Mouse (Mus musculus): ENCODE data around the gene Sdhc.
"Not testable (repeated sequence)": the region's sequence is repeated elsewhere in the genome, so short reads cannot be mapped to it uniquely, and the experiment has no call there.

The Sdhc gene

DNA sequence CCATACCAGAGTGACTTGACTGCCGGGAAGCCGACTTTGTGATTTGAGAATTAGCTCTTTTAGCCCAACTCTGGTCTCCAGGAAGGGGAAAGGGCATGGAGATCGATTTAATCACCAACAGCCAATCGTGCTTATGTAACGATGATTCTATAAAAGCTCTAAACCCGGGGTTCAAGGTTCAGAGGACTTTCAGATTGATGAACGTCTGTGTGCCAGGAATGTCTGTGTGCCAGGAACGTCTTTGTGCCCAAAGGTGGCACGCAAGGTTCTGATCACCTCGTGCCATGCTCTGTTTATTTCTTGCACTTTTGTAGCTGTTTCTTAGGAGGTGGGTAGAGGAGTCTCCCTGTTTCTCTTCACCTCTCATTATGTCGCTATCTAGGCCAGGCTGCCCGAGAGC is 18.5 kb upstream of the Sdhc start:
- no peak for DNase-seq (ENCODE audit: low read depth, low spot score)

DNA sequence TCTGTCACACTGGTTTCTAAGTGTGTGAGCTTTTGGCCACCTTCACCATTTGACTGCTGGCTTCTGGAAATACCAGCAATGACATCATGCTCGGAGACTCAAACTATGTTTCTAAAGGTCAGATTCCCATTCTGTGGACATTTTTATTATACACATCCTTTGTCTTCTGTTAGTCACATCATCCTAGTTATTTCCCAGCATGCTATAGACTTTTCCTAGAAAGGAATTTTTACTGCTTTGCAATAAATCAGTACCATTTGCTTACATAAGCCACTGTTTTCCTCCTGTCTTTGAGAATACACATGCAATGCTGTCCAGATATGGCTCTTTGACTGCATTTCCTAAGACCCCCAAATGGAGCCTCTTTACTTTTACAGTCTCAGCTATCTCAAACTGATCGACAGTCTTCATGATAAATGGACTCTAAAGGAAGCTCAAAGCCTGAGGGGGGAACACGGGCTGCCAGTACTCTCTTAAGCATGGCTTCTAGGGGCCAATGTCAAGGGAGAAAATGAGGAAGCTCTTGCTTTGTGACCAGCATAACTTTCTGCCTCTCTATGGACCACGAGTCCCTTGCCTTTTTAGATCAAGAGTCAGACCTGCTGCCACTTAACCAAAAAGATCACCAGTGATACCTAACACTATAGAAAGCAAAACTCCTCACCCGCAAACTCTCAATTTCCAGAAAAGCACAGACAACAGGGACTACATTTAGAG is 15.4 kb upstream of the Sdhc start:
- no peak for DNase-seq (ENCODE audit: low read depth, low spot score)

GRCm38 (mm10) chr1:171164258-171164657 is 13.9 kb upstream of the Sdhc start:
- DNase-seq (ENCODE audit: low read depth, low spot score) = peak; percentile 11

GRCm38 (mm10) chr1:171162526-171162925 is 12.1 kb upstream of the Sdhc start:
- no peak for DNase-seq (ENCODE audit: low read depth, low spot score)

GRCm38 (mm10) chr1:171159485-171159975 is 9.1 kb upstream of the Sdhc start:
- DNase-seq (ENCODE audit: low read depth, low spot score) = no peak

GRCm38 (mm10) chr1:171157965-171158364 is 7.6 kb upstream of the Sdhc start:
- DNase-seq (ENCODE audit: low read depth, low spot score) = no peak

- no peak for DNase-seq (ENCODE audit: low read depth, low spot score)
Measured at GRCm38 (mm10) chr1:171156644-171157043, 6.2 kb upstream of the Sdhc start.

DNA sequence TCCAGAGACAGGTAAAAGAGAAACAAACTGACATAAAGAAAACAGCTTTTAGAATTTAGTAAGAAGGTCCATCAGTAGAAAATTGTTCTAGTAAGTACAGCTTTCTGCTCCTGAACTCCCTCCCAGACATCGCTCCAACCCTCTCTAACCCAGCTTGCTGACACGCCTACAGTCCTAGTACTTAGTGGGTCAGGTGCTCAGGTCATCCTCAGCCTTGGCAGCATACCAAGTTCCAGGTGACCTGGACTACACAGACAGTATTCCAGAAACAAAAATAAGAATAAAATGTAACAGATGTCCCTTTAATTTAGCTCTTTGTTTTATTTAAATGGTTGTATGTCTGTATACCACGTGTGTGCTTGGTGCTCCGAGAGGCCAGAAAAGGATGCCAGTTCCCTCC is 1.6 kb upstream of the Sdhc start:
- DNase-seq (ENCODE audit: low read depth, low spot score) = no peak

- DNase-seq (ENCODE audit: low read depth, low spot score) = no peak
Measured at GRCm38 (mm10) chr1:171150838-171151391, 512 bp upstream of the Sdhc start.

DNA sequence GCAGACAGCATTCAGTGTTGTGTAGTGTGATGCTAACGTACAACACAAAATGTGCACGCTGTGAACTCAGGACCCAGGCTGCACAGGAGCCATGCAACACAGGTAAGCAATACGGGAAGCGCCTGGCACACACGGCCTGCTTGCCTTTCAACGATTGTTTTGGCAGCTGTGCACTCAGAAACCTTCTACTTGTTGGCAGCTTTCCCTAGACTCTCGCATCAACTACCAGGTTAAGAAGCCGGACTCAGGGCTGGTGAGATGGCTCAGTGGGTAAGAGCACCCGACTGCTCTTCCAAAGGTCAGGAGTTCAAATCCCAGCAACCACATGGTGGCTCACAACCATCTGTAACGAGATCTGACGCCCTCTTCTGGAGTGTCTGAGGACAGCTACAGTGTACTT is 7.4 kb downstream of the Sdhc start:
- DNase-seq (ENCODE audit: low read depth, low spot score) = not testable (repeated sequence)

DNA sequence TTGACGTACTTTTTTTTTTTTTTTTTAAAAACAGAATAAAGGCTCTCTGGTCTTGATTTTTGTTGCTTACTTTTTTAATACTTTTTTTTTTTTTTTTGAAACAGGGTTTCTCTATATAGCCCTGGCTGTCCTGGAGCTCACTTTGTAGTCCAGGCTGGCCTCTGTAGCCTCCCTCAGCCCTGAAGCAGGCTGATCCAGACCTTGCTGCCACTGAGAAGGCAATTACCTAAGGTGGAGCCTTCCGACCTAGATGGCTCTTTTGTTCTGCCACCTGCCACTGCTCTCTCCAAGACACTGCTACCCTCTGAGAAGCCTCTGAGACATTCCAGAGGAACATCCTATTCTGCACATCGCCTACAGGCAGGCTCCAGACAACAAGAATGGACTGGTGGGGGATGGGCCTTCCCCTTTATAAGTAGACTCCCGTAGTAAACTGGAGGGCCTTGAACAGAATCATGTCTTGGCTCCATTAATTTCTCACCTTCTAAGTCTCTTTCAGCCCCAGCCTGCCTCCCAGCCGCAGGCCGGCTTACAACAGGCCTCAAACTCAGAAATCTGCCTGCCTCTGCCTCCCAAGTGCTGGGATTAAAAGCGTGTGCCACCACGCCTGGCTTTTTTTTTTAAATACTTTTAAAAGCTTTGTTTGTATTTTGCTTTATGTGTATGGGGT is 12.8 kb downstream of the Sdhc start:
- not testable (repeated sequence) for DNase-seq (ENCODE audit: low read depth, low spot score)

- no peak for DNase-seq (ENCODE audit: low read depth, low spot score)
Measured at GRCm38 (mm10) chr1:171135600-171135999, 14.8 kb downstream of the Sdhc start.

GRCm38 (mm10) chr1:171130971-171131370 is 19.4 kb downstream of the Sdhc start:
- DNase-seq (ENCODE audit: low read depth, low spot score) = no peak

- no peak for DNase-seq (ENCODE audit: low read depth, low spot score)
Measured at GRCm38 (mm10) chr1:171129251-171129650, 21.2 kb downstream of the Sdhc start.

- DNase-seq (ENCODE audit: low read depth, low spot score) = no peak
Measured at GRCm38 (mm10) chr1:171124398-171124797, 26.0 kb downstream of the Sdhc start.

DNA sequence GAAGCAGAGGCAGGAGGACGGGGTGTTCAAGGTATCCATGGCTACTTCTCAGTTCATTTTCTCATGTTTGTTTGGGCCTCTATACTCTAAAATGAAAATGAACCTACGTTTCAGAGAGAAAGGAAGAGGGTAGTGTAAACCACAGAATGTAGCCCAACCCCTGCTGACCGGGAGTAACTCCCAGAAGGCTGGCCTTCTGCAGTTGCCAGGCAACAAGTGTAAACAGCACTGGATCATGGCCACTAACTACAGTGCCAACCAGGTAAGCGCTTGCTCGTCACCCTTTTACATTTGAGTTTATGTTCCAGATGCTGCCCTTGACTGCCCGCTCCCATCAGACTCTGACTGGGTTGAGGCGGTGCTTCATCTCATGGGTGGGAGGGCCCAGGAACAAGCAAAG is 27.5 kb downstream of the Sdhc start:
- peak; percentile 35 for DNase-seq (ENCODE audit: low read depth, low spot score)

- no peak for DNase-seq (ENCODE audit: low read depth, low spot score)
Measured at GRCm38 (mm10) chr1:171121839-171122238, 28.6 kb downstream of the Sdhc start.

GRCm38 (mm10) chr1:171120893-171121292 is 29.5 kb downstream of the Sdhc start:
- DNase-seq (ENCODE audit: low read depth, low spot score) = no peak

- no peak for DNase-seq (ENCODE audit: low read depth, low spot score)
Measured at GRCm38 (mm10) chr1:171119405-171119804, 31.0 kb downstream of the Sdhc start.

GRCm38 (mm10) chr1:171118996-171119395 is 31.4 kb downstream of the Sdhc start:
- DNase-seq (ENCODE audit: low read depth, low spot score) = no peak

GRCm38 (mm10) chr1:171118269-171118684 is 32.1 kb downstream of the Sdhc start:
- peak; percentile 85 for DNase-seq (ENCODE audit: low read depth, low spot score)

DNA sequence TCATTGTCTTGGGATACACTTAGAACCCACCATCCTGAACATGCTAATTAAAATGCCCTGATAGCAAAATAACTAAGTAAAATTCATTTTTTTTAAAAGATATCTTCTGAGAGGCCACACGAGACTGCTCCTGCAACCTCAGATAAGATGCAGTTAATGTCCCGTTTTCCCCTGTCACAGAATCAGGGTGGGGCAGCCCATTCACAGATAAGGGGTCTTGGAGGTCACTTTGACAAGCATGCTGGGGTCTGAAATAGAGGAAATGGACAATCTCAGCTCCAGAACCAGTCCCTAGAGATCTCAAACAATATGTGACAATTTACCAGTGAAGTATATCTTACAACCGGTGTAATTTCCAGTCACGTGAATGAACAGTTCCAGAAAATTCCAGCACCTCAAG is 34.1 kb downstream of the Sdhc start:
- DNase-seq (ENCODE audit: low read depth, low spot score) = no peak

GRCm38 (mm10) chr1:171113873-171114299 is 36.5 kb downstream of the Sdhc start, which contains the start of gene Cfap126:
Cfap126 (plus strand) TSS chr1:171113918.
- DNase-seq (ENCODE audit: low read depth, low spot score) = peak; percentile 63
